Mouse (Mus musculus): ENCODE measurements around the gene Phex.

DNA sequence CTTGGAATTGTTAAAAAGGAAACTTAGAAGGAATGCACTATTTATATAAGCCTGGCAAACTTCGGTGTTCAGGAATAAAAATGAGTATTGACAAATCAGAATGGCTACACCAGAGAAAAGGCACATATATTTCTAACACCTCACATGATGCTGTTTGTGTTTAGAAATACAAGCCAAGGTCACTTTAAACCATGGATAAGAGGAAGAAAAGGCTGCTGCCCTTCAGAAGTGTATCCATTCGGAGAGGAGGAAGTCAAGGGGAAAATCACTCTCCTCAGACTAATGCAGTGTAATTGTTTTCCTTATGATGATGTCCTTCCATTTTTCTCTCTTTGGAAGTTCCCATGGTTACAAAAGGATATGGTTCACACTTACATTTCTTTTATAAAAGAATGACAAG lies 251.7 kb downstream of the Phex start:
- TF ChIP-seq CTCF (IDR thresholded peaks at IDR 0.05; ENCODE audit: borderline replicate concordance, insufficient read depth, low read depth, low read length) (no peak), POLR2A (IDR thresholded peaks at IDR 0.05; ENCODE audit: borderline replicate concordance, insufficient read depth, low read length) (no peak)

Data from cerebellum, adult 2 months (tissue).